Mouse (Mus musculus) kidney, adult 10 weeks (tissue): ENCODE results near the gene Col27a1. TPM values are rescaled to one million over a fixed set of nuclear protein-coding genes. Genes with fewer than 3 reads are reported as not detected.

Source experiments
- polyA plus RNA-seq: library from polyadenylated mRNA; stranded (reverse); fragments of 350-450 nt; fragmentation: Illumina TruSeq; extraction: RNeasy Lipid Tissue Mini Kit (QIAGEN cat#74804); gene quantifications from one replicate; pipeline ENCODE4 v1.2.3, GENCODE M21; 2014; ENCODE audit warnings: low read depth, low replicate concordance

Col27a1 gene
- 3.0 TPM for polyA plus RNA-seq

GRCm38 (mm10) chr4:63213907-63214621 is at the start of gene Col27a1:
TSS of gene Col27a1 (plus strand) at chr4:63214004.

GRCm38 (mm10) chr4:63171969-63172685 is 41.7 kb upstream of the Col27a1 start, which contains the start of gene Kif12:
TSS of gene Kif12 (minus strand) at chr4:63172131.

GRCm38 (mm10) chr4:63344295-63344694 is 130.5 kb downstream of the Col27a1 start, which contains the start of gene Orm1:
TSS of gene Orm1 (plus strand) at chr4:63344560.

GRCm38 (mm10) chr4:63355877-63356665 is 142.3 kb downstream of the Col27a1 start, which contains the start of gene Orm3:
TSS of gene Orm3 (plus strand) at chr4:63356162.

GRCm38 (mm10) chr4:63362150-63362549 is 148.3 kb downstream of the Col27a1 start, which contains the start of gene Orm2:
TSS of gene Orm2 (plus strand) at chr4:63362449.

Other genes with a start within 250 kb of the Col27a1 start
- gene Zfp618, start 248.4 kb upstream of the Col27a1 start, polyA plus RNA-seq = 4.7 TPM
- 0.61 TPM for gene Ambp, start 59.2 kb upstream of the Col27a1 start, polyA plus RNA-seq
- 2.3 TPM for gene Kif12, start 41.9 kb upstream of the Col27a1 start, polyA plus RNA-seq
- not detected for gene Orm1, start 130.6 kb downstream of the Col27a1 start, polyA plus RNA-seq
- not detected for gene Orm3, start 142.2 kb downstream of the Col27a1 start, polyA plus RNA-seq
- gene Orm2, start 148.4 kb downstream of the Col27a1 start, polyA plus RNA-seq = not detected
- gene Akna, start 189.3 kb downstream of the Col27a1 start, polyA plus RNA-seq = not detected